Mouse (Mus musculus): Measurements from ENCODE around the gene Msrb1.

Msrb1 gene

DNA sequence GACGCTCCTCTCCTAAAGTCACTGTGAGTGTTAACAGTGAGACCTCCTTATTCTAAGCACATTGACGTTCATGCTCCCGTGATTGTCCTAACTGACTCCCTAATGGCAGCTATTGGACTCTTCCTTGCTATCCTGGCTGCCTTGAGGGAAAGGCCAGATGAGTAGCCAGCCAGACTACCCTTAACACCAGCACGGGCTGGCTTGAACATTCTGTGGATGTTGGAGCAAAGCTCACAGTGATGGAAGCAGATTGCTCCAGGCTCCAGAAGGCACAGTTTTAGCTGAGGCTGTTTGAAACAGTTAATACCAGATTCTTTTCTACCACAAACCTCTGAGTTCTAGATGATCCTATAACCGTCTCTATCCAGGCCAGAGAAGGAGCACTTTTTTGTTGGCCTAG is 7.5 kb downstream of the Msrb1 start:
- DNase-seq (ENCODE audit: low spot score): no peak

DNA sequence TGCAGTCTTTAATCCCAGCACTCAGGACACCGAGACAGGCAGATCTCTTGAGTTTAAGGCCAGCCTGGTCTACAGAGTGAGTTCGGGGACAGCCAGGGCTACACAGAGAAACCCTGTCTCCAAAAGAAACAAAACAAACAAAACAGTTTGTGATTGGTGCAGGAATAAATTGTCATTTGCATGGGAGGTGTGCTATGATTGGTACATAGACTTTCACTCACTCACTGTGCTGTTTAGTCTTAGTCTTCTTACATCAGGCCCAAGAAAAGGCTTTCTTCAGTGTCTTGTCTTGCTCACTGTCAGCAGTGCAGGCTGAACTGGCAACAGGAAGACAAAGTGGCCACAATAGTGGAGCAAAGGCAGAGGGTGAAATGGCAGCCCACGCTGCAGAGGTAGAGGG is 7.9 kb downstream of the Msrb1 start:
- DNase-seq (ENCODE audit: low spot score): no peak

DNA sequence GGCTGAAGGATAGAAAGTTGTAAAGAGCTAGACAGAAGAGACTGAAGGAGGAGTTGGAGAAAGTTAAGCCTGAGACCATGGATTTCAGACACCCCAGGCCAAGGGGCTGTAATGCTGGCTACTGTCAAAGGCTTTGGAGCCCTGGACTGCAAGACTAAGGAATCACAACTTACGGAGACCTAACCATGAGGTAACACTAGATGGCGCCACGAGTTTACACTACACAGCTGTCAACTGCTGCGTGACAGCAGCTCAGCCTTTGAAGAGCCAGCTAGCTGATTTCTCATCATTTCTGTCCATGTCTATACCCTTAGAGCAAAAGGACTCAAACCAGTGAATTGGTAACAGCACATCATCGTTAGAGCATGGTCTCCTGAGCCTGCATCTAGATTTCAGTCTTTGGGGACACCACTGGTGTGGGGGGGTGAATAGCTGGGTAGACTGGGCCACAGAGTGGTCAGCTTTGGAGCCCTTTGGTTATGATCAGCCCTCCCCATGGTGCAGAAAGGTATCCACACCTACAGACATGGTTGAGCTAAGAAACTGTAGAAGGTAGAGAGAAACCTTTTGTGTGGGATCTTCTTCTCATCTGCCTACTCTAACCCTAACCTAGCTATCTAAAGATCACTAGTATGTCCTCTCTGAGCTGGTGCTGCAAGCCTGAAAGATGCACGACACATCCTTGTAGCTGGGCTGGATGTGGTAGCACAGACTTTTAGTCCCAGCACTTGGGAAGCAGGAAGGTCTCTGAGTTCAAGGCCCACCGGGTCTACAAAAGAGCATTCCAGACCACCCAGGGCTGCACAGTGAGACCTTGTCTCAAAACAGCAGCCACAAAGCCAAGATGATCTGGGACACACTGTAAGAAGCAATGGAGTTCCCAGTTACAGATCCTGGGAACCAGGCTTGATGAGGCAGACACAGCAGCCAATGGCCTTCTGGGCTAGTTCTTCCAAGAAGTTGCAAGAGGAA is 9.4 kb downstream of the Msrb1 start:
- DNase-seq (ENCODE audit: low spot score): peak; percentile 83

DNA sequence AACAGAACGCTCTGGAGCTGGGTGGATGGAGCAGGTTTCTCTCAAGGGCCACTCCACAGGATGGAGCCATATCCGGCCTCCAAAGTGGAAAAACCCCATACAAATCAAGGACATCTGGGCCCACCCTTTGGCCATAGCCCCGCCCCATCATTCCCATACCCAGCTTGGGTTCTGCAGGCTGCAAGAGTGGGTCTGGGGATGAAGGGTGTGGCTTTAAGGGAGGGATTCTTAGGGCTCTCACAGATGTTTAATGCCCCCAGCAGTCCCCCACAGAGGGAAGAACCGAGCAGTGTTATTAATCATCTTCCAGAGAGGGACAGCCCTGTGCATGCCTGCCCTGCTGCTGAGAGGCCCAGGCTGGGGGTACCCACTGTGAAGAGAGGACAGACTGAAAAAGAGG is 10.5 kb downstream of the Msrb1 start:
- DNase-seq (ENCODE audit: low spot score): no peak

DNA sequence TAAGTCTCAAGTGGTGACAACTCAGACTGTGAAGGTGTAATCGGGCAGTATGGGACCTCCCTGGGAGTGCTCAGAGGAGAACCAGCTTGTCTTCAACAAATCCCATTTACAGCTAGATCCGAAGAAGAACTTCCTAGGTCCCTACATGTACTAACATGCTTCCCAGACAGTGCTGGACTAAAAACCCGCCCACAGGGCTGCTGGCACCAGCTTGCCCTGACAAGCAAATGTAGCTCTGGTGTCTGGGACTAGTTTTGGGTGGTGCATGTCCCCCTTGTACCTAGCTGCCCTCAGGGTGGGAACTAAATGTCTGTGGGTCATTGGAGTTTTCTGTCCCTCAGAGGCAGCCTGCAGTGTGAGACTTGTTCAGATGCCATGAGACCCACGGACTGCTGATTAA is 15.1 kb downstream of the Msrb1 start:
- no peak for DNase-seq (ENCODE audit: low spot score)

DNA sequence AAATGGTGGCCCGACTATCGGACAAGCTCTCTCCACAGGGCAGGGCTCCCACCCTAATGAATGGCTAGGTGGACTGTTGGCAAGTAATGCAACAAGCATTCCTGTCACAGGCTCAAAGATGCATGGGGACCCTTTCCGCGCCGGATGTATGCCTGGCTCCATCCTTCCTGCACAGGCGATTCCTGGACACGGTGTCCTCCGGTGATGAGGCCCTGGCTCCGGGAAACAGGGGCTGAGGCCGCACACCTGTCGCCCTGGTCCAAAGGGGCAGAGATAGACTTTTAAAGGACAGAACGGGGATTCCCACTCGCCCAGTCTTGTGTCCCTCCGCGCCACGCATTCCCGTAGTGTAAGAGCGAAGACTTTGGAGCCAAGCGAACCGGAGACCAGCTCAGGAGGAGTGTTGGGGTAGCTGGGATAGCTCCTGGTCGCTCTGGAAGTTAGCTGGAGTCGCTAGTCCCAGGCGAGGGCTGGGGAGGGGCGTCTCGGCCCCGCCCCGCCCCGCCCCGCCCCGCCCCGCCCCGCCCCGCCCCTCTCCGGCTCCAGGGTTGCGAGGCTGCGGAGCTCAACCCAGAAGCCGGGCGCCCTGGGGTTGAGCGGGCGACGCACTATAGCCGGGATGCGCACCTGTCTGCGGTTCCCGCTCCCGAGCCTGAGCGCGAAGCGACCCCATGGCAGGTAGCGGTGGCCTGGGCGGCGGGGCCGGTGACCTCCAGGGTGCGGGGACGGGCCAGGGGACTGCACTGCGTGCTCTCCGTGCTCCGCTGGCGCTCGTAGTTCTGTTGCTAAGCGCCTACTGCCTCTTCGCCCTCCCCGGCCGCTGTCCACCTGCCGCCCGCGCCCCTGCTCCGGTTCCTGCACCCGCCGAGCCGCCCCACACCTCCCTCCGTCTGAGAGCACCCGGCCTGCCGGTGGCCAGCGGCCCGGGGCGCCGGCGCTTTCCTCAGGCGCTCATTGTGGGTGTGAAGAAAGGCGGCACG is 16.3 kb downstream of the Msrb1 start, which contains the start of gene Hs3st6:
Gene Hs3st6, plus strand, starts transcription at position 574 of the 980 bp plus-strand sequence.
- no peak for DNase-seq (ENCODE audit: low spot score)

DNA sequence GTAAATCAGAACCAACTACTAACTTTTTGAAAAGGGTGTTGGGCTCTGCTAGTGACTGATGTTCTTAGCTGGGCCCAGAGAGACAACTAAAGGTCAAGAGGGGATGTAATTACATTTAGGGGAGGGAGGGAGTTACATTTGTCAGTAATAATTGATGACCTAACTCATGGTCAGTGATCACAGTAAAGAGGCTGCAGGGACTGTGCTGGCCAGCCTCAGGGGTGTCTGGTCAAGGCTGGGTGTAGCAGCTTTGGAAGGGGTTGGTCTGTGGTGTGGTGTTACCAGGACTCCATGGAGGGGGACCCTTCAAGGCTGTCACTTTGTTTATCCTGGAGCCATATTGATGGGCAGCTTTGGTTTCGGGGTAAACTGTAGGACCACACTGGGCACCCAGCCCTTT is 21.0 kb downstream of the Msrb1 start:
- DNase-seq (ENCODE audit: low spot score): no peak

DNA sequence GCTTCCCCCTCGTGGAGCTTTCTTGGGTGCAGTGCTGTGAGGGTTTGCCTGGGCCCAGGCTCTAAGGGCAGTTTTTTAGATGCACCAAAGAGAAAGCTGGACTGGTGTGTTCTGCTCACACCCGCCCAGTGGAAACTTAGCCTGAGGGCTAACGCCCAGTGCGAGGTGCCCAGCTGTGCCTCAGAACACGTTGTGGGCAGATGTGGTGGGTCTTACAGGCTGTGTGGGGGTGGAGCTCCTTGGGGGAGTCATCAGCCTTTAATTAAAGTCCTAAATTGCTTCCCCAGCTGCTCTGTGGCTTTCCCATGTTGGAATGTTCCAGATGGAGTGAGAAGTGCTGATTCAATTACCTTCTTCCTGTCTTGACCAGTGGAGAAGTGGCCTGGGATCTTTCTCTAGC is 24.7 kb downstream of the Msrb1 start:
- DNase-seq (ENCODE audit: low spot score): no peak

DNA sequence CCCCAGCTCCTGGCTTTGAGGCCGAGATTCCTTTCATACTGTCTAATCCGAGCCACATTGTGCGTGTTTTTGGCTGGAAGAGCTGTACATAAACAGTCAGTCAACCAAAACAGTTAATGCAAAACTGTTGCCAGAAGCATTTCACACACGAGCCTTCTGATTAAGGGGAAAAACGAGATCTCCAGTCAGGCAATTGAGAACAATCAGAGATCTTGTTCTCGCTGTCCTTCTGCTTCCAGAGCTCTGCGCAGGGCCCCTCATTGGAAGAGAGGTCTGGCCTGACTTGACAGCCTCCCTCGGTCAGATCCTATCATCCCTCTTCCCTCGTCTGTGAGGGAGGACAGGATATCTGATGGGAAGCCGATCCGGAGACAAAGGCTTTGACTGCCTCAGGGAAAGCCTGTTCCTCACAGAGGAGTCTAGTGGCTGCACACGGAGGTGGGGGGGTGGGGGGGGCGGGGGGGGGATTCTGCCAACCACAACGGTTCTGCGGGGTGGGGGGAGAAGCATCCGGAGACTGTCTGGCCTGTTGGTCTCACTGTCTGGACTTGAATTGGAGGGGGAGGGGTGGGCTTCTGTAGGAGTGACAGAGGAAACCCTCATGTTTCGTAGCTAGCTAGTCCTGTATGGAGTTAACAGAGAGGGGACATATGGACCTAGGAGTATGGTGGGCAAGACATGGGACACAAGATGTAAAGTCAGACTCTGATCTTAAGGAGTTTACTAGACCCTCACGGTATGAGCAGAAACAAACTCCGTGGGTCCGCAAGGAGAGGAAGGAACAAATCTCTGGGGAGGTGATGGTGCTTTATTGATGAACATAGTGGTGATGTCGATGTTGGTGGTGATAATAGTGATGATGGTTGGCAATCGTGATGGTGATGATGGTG is 28.8 kb downstream of the Msrb1 start:
- DNase-seq (ENCODE audit: low spot score): no peak

DNA sequence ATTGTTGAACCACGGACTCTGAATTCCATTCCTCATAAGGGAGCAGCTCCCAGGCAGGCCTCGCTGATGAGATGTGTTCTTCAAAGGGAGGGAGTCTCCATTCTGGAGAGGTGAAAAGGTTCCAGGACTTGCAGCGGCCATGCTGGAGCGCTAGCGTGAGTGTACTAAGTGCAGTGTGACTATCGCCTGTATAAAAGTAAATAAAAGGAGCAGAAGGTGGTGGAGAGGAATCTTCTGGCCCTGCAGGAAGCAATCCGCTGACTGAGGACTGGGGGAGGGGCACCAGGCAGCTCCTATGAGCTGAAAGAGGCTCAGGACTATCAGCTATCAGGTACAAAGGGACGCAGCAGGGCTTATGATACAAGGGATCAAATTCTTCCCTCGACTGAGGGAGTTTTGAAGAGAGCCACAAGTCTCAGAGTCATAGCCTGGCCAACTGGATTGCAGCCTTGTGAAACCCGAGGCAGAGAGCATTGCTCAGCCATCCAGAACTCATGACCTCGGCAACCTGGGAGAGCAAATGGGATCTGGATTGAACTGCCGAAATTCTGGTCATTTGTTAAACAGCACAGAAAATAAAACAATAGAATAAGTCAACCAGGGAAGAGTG is 29.9 kb downstream of the Msrb1 start:
- no peak for DNase-seq (ENCODE audit: low spot score)

DNA sequence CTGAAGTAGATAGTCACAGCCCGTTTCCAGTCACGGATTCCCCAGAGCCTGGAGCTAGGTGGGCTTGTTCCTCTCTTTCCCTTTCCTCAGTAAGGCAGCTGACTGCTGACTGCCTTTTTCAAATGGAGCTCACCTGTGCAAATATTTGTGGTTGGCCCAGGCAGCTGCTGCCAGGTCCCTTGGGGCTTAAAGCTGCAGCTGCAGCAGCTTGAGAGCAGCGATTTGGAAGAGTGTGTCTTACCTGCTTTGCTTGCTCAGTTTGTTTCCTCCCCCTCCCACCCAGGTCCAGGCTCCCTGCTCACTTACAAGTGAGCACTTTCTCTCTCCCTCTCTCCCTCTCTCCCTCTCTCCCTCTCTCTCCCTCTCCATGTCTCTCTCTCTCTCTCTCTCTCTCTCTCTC is 32.7 kb downstream of the Msrb1 start:
- no peak for DNase-seq (ENCODE audit: low spot score)

DNA sequence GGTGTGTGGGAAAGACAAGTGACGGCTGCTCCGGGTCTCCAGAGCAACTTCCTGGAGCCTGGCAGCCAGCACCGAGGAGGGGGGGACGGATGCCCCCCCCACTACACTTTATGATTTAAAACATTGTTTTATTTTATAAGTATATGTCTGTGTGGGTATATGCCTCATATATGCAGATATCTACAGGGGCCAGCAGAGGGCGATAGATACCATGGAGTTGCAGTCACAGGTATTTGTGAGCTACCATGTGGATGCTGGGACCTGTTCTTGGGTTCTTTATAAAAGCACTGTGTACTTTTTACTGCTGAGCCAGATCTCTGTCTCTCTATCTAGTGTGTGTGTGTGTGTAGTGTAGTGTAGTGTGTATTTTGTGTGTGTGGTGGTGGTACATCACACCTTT is 36.8 kb downstream of the Msrb1 start:
- no peak for DNase-seq (ENCODE audit: low spot score)

DNA sequence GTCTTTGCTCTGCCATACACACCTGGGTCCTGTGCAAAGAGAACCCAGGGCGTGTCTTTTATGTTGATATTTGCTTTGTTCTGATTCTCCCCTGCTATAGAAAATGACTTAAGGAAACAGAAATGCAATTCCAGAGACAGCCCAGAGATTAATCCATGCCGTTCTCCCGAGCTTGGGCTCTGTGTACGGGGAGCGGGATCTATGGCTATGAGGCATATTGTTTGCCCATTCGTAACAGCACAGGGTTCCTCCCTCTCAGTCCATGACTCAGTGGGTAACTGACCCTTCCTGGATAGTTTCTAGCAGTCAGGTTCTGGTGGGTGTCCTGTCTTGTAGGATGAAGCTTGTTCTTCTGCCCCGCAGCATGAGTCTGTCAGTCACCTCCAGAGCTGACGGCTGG is 38.7 kb downstream of the Msrb1 start:
- no peak for DNase-seq (ENCODE audit: low spot score)

DNA sequence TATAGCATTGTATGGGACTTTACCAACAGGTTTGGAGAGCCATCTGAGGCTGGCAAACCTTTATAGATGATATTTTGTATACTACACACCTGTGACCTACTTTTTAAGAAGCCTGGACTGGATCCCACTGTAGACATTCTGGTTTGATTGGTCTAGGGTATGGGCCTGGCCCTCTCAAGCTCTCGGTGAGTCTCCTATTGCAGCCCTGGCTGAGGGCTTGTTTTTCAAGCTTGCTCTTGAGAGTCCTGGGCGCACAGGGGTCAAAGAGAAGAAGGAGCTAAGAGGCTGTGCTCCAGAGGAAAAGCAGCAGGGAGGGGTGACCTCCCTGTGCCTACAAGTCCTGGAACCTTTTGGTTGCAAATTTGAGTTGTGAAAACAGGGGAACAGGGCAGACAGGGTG is 40.6 kb downstream of the Msrb1 start:
- DNase-seq (ENCODE audit: low spot score): no peak

DNA sequence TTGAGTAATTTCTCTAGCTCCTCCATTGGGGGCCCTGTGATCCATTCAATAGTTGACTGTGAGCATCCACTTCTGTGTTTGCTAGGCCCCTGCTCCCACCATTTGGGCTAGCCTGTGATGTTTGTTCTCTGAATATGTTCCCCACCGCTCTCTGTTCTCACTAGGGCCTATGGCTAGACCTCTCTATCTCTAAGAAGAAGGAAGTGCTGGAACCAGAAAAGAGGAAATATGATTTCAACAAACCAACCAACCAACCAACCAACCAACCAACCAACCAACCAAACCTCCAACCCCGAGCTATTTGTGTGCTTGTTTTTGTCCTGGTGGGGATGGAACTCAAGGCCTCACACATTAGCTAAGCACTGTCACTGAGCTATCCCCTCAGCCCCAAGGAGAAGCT is 44.4 kb downstream of the Msrb1 start:
- no peak for DNase-seq (ENCODE audit: low spot score)

DNA sequence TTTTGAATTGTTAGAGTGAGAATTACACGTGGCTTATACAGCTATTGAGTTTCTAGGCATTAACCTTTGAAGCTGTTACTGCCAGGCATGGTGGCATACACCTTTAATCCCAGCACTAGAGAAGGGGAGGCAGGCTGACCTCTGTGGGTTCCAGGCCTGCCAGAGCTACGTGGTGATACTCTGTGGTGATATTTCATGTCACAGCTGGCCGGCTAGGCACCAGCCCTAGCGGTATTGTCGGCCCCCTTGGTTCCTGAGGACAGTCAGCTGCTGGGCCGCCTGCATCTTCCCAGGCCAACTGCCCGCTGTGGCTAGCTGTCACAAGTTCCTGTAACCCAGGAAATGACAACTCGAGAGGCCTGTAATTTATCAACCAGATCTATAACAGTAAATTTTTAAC is 55.7 kb downstream of the Msrb1 start:
- no peak for DNase-seq (ENCODE audit: low spot score)
